Mouse (Mus musculus): ENCODE data around the gene Actl6a. TPM values are rescaled to one million over a fixed set of nuclear protein-coding genes. Genes with fewer than 3 reads are reported as not detected.

Actl6a gene
- polyA plus RNA-seq, 1 experiment from 2014 or later, result 58.6 TPM

GRCm38 (mm10) chr3:32748384-32748783 is 42.3 kb downstream of the Actl6a start:
- Histone ChIP-seq H3K36me3 (ENCODE audit: control insufficient read depth, insufficient read depth, low read length) (peaks cover 19% of the 10 kb centered on the region), H3K27ac (replicated peaks) (no peak overlapping the region), H3K9ac (ENCODE audit: low read length) (no peak overlapping the region), H3K4me1 (replicated peaks; ENCODE audit: control insufficient read depth, insufficient read depth) (no peaks in the 10 kb centered on the region), H3K4me3 (ENCODE audit: low read depth, low read length) (no peak overlapping the region), H3K9me3 (ENCODE audit: control insufficient read depth, low read length) (no peaks in the 10 kb centered on the region), H3K4me2 (replicated peaks; ENCODE audit: low read depth) (no peak overlapping the region), H3K27me3 (ENCODE audit: control insufficient read depth, insufficient read depth, low read length) (no peaks in the 10 kb centered on the region)
- 91% methylated on average over 9 of the region's 9 CpGs for WGBS
- ATAC-seq (ENCODE audit: low FRiP score, low TSS enrichment) (no peak), DNase-seq (ENCODE audit: low spot score) (no peak)
- TF ChIP-seq EP300 (optimal IDR thresholded peaks at IDR 0.05), result no peak
- no peak for TF ChIP-seq CTCF (IDR thresholded peaks at IDR 0.05; ENCODE audit: low read depth)

- WGBS, result 95% methylated on average over 4 of the region's 4 CpGs
- TF ChIP-seq CTCF (IDR thresholded peaks at IDR 0.05; ENCODE audit: low read depth) (no peak), EP300 (optimal IDR thresholded peaks at IDR 0.05) (no peak)
- Histone ChIP-seq H3K27ac (replicated peaks) (no peak overlapping the region), H3K27me3 (ENCODE audit: control insufficient read depth, insufficient read depth, low read length) (no peaks in the 10 kb centered on the region), H3K4me1 (replicated peaks; ENCODE audit: control insufficient read depth, insufficient read depth) (no peaks in the 10 kb centered on the region), H3K4me3 (ENCODE audit: low read depth, low read length) (no peak overlapping the region), H3K9me3 (ENCODE audit: control insufficient read depth, low read length) (no peaks in the 10 kb centered on the region), H3K4me2 (replicated peaks; ENCODE audit: low read depth) (no peak overlapping the region), H3K36me3 (ENCODE audit: control insufficient read depth, insufficient read depth, low read length) (peaks cover 19% of the 10 kb centered on the region), H3K9ac (ENCODE audit: low read length) (no peak overlapping the region)
- ATAC-seq (ENCODE audit: low FRiP score, low TSS enrichment) (no peak), DNase-seq (ENCODE audit: low spot score) (no peak)
Measured at GRCm38 (mm10) chr3:32749820-32750579, 43.9 kb downstream of the Actl6a start.

GRCm38 (mm10) chr3:32754384-32754915 is 48.4 kb downstream of the Actl6a start:
- H3K27ac ChIP-seq (replicated peaks), result no peak overlapping the region
- no peaks in the 10 kb centered on the region for H3K27me3 ChIP-seq (ENCODE audit: control insufficient read depth, insufficient read depth, low read length)
- H3K4me3 ChIP-seq (ENCODE audit: low read depth, low read length), result no peak overlapping the region
- H3K36me3 ChIP-seq (ENCODE audit: control insufficient read depth, insufficient read depth, low read length), result peaks cover 11% of the 10 kb centered on the region
- no peak overlapping the region for H3K4me2 ChIP-seq (replicated peaks; ENCODE audit: low read depth)
- no peak overlapping the region for H3K9ac ChIP-seq (ENCODE audit: low read length)
- TF ChIP-seq CTCF (IDR thresholded peaks at IDR 0.05; ENCODE audit: low read depth) (no peak), EP300 (optimal IDR thresholded peaks at IDR 0.05) (no peak)
- ATAC-seq (ENCODE audit: low FRiP score, low TSS enrichment) (no peak), DNase-seq (ENCODE audit: low spot score) (no peak)
- H3K4me1 ChIP-seq (replicated peaks; ENCODE audit: control insufficient read depth, insufficient read depth), result no peaks in the 10 kb centered on the region
- WGBS, result 80% methylated on average over 3 of the region's 3 CpGs
- no peaks in the 10 kb centered on the region for H3K9me3 ChIP-seq (ENCODE audit: control insufficient read depth, low read length)

GRCm38 (mm10) chr3:32759212-32759611 is 53.1 kb downstream of the Actl6a start:
- WGBS, result 70% methylated on average over 5 of the region's 5 CpGs
- DNase-seq (ENCODE audit: low spot score), result no peak
- Histone ChIP-seq H3K4me2 (replicated peaks; ENCODE audit: low read depth) (no peak overlapping the region), H3K27ac (replicated peaks) (no peak overlapping the region), H3K4me1 (replicated peaks; ENCODE audit: control insufficient read depth, insufficient read depth) (no peaks in the 10 kb centered on the region), H3K27me3 (ENCODE audit: control insufficient read depth, insufficient read depth, low read length) (no peaks in the 10 kb centered on the region), H3K4me3 (ENCODE audit: low read depth, low read length) (no peak overlapping the region), H3K9me3 (ENCODE audit: control insufficient read depth, low read length) (no peaks in the 10 kb centered on the region), H3K36me3 (ENCODE audit: control insufficient read depth, insufficient read depth, low read length) (no peaks in the 10 kb centered on the region), H3K9ac (ENCODE audit: low read length) (no peak overlapping the region)
- ATAC-seq (ENCODE audit: low FRiP score, low TSS enrichment), result no peak
- TF ChIP-seq CTCF (IDR thresholded peaks at IDR 0.05; ENCODE audit: low read depth) (no peak), EP300 (optimal IDR thresholded peaks at IDR 0.05) (no peak)

GRCm38 (mm10) chr3:32762962-32763361 is 56.9 kb downstream of the Actl6a start:
- TF ChIP-seq EP300 (optimal IDR thresholded peaks at IDR 0.05) (no peak), CTCF (IDR thresholded peaks at IDR 0.05; ENCODE audit: low read depth) (no peak)
- WGBS, result 59% methylated on average over 8 of the region's 8 CpGs

GRCm38 (mm10) chr3:32763902-32764301 is 57.8 kb downstream of the Actl6a start:
- no peak overlapping the region for H3K4me3 ChIP-seq (ENCODE audit: low read depth, low read length)
- H3K36me3 ChIP-seq (ENCODE audit: control insufficient read depth, insufficient read depth, low read length), result no peaks in the 10 kb centered on the region
- H3K27ac ChIP-seq (replicated peaks), result no peak overlapping the region
- H3K9me3 ChIP-seq (ENCODE audit: control insufficient read depth, low read length), result no peaks in the 10 kb centered on the region
- H3K9ac ChIP-seq (ENCODE audit: low read length), result no peak overlapping the region
- no peaks in the 10 kb centered on the region for H3K4me1 ChIP-seq (replicated peaks; ENCODE audit: control insufficient read depth, insufficient read depth)
- no peak for ATAC-seq (ENCODE audit: low FRiP score, low TSS enrichment)
- TF ChIP-seq EP300 (optimal IDR thresholded peaks at IDR 0.05) (no peak), CTCF (IDR thresholded peaks at IDR 0.05; ENCODE audit: low read depth) (no peak)
- no peak for DNase-seq (ENCODE audit: low spot score)
- WGBS, result 39% methylated on average over 7 of the region's 7 CpGs
- no peaks in the 10 kb centered on the region for H3K27me3 ChIP-seq (ENCODE audit: control insufficient read depth, insufficient read depth, low read length)
- no peak overlapping the region for H3K4me2 ChIP-seq (replicated peaks; ENCODE audit: low read depth)

More at GRCm38 (mm10) chr3:32762962-32763361, 56.9 kb downstream of the Actl6a start:
- DNase-seq (ENCODE audit: low spot score) (no peak), ATAC-seq (ENCODE audit: low FRiP score, low TSS enrichment) (no peak)
- no peak overlapping the region for H3K27ac ChIP-seq (replicated peaks)
- H3K36me3 ChIP-seq (ENCODE audit: control insufficient read depth, insufficient read depth, low read length), result no peaks in the 10 kb centered on the region
- H3K4me3 ChIP-seq (ENCODE audit: low read depth, low read length), result no peak overlapping the region
- H3K9ac ChIP-seq (ENCODE audit: low read length), result no peak overlapping the region
- no peak overlapping the region for H3K4me2 ChIP-seq (replicated peaks; ENCODE audit: low read depth)
- no peaks in the 10 kb centered on the region for H3K4me1 ChIP-seq (replicated peaks; ENCODE audit: control insufficient read depth, insufficient read depth)
- H3K27me3 ChIP-seq (ENCODE audit: control insufficient read depth, insufficient read depth, low read length), result no peaks in the 10 kb centered on the region
- H3K9me3 ChIP-seq (ENCODE audit: control insufficient read depth, low read length), result no peaks in the 10 kb centered on the region
